Mouse (Mus musculus) kidney, adult 18-20 months (tissue): Measurements from ENCODE around the gene Otud7a.

ENCODE experiments used
- DNase-seq: peaks from one replicate; pipeline ENCODE4 v3.0.0; 2021

Gene Otud7a

DNA sequence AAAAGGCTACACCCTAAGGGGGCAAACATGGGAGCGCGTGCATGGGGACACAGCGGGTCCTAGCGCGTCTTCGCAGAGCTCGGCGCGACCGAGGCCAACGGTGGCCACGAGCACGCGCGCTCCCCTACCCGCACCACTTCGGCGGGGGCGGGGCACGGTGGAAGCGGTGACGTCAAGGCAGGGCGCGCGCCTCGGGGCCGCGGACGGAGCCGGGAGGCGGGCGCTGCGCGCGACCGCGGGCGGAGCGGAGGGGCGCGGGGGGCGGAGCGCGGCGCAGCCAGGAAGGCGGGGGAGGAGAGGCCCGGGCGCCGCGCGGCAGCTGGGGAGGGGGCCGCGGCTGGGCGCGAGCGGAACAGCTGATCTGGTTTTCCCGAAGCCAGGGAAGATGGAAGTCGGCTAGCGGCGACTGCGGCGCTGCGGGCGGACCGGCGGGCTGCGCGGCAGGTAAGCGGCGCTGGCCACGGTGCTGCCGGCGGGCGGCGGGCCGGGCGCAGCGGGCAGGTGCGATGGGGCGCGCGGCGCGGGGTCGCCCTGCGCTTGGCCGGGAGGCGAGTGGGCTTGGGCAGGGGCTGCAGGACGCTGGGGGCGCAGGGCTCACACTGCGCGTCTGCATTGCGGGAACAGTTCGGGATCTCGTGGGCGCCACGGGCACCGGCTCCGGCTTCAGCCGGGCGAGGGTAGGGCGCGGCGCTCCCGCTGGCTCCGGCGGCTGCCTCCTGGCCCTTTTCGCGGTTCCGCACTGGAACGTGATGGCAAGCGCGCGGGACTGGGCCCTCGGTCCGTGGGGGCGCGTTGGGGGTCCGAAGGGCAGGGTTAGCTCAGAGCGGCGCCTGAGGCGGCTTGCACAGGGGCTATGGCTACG is at the start of gene Otud7a:
Otud7a (plus strand) TSS at position 268 of the 862 bp plus-strand sequence.
- peak; percentile 24 for DNase-seq

DNA sequence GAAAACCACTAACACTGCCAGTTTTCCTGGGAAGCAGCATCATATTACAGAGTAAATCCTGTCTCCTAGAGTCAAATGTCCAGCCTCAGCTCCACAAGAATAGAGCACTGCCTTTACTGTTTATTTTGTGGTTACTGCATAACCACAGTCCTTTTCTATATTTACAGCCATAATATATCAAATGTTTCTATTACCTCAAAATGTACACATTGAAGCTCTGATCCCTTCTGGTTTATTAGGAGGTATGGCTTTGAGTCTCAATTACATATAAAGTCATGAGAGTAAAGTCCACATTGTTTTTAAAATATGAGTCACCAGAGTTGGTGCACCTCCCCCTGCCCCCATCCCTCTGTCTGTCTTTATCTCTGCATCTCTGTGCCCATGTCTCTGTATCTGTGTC is 38.6 kb upstream of the Otud7a start:
- DNase-seq, result no peak

- no peak for DNase-seq
Observed at GRCm38 (mm10) chr7:63445346-63445700, 772 bp downstream of the Otud7a start.

GRCm38 (mm10) chr7:63446951-63447350 is 2.4 kb downstream of the Otud7a start:
- no peak for DNase-seq

DNA sequence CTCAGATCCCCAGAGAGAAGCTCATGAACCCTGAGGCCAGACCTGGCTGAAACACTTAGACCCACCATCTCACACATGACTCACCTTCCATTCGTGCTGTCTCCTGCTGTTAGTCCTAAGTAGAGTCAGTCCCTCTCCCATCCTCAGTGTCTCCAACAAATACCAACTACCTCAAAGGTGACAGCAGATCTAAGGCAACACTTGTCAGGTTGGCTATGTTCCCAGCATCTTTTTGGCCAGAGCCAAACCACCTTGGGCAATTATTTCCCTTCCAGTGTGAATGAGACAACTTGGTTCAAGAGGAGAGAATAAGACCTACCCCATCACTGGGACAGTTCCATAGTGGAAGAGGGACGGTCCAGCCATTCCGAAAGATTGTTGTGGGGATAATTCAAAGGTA is 10.7 kb downstream of the Otud7a start:
- no peak for DNase-seq

DNA sequence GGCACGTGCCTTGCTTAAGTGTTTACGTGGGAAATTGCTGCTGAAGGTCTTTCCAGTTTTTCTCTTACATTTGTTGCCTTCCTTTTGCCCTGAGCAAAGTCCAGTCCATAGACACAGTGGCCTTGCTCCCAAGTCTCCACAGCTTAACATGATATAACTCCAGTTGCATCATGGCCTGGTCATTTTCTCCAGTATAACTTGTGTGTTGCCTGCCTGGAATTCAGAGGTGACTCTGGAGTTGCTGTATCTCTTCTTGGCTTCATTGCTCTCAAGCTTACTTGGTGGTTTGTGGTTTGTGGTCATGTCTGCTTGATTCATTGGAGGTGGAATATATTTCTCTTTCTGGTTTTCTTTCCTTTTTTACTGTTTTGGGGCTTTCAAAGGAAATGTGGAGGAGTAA is 17.7 kb downstream of the Otud7a start:
- DNase-seq, result no peak

GRCm38 (mm10) chr7:63462684-63463083 is 18.1 kb downstream of the Otud7a start:
- DNase-seq, result no peak

- DNase-seq, result no peak
Observed at GRCm38 (mm10) chr7:63466729-63467128, 22.2 kb downstream of the Otud7a start.

GRCm38 (mm10) chr7:63468258-63468657 is 23.7 kb downstream of the Otud7a start:
- DNase-seq, result no peak

DNA sequence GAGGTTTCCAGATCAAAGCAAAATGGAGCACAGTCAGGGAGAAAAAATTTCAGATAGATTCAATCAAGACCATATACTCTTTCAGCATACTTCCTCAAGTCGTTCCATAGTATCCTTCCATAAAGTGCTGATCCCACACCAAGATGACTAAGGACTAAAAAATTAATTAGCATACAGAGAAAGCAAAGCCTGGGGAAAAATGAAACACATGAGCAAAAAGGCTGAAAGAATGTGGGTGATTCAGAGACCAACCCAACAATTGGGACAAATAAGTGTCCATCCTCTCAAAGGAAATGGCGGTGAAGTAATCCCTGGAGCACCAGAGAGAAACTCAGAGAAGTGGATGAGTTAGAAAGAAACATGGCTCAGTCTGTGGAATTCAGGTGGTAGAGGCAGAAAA is 38.5 kb downstream of the Otud7a start:
- no peak for DNase-seq

DNA sequence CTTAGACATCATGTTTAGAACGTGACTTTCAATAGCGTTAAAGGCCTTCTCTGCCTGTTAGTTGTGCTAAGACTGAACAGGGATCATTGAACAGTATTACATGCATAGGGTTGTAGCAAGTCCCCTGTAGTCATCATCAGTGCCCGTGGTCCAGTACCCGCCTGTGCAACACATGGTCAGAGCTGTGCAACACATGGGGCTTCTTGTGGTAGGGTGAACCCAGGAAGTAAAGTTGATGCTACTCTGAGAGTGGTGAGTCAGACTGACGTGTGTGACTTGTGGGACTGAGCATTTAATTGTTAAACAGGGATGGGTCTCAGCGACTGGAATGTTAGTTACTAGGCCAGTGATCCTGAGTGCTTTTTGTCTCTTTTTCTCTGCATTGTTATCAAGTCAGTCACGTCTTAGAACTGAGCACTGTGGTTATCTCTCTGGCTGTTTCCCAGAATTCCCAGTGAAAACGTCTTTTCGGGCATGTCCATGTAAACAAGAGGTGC is 52.5 kb downstream of the Otud7a start:
- no peak for DNase-seq

DNA sequence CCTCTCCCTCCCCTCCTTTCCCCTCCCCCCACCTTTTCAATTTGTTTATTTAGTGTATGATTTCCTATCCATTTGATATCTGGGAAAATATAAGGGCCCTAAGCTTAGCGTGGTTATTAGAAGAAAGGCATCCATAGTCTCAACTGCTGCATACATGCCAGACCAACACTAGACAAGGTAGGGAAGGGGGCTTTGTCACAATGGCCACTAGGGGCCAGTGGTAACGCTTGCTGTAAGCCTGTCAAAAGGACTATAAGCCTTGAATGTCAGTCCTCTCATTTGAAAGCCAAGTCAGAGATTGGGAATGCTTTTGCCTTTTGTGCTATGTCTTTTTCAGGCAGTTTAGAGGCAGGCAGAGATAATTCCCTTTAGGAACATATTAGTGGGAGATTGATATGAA is 59.7 kb downstream of the Otud7a start:
- DNase-seq, result no peak

GRCm38 (mm10) chr7:63508079-63508478 is 63.5 kb downstream of the Otud7a start:
- DNase-seq, result no peak

GRCm38 (mm10) chr7:63509825-63510224 is 65.3 kb downstream of the Otud7a start:
- DNase-seq, result no peak

DNA sequence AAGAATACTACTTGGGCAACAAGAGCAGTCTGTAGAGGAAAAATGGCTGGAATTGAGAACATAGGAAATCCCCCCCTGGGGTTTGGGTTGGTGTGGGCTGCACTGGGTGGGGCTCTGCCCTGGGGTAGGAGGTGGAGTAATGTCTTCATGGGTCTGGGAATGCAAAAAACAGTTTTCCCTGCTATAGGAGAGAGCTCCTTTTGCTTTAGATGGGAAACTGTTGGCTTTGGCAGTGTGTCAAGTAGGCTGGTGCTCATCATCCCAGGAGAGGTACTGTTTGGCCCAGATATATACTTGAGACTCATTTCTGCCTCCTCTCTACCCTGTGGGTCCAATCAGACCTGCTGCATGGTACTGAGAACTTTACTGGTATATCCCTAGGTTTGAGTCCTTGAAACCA is 66.9 kb downstream of the Otud7a start:
- DNase-seq, result no peak

DNA sequence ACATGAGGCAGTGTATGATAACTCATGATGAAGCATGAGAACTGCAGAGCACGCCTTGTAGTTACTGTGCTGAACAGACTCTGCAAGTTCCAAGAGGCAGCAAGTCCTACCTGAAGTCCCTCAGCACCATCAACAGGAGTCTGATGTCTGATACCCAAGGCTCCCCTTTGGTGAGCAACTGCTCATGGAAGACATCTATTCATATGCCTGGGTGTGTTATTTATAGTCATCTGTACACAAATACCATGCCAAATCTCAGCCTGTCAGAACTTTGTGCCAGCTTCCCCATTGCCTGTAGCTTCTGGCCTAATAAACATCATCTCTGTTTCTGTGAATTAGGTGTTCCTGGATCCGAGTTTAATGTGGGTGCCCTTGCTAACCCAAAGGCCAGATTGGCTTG is 68.0 kb downstream of the Otud7a start:
- no peak for DNase-seq

GRCm38 (mm10) chr7:63516141-63516895 is 71.8 kb downstream of the Otud7a start:
- DNase-seq, result no peak

- no peak for DNase-seq
Observed at GRCm38 (mm10) chr7:63520299-63520698, 75.7 kb downstream of the Otud7a start.

DNA sequence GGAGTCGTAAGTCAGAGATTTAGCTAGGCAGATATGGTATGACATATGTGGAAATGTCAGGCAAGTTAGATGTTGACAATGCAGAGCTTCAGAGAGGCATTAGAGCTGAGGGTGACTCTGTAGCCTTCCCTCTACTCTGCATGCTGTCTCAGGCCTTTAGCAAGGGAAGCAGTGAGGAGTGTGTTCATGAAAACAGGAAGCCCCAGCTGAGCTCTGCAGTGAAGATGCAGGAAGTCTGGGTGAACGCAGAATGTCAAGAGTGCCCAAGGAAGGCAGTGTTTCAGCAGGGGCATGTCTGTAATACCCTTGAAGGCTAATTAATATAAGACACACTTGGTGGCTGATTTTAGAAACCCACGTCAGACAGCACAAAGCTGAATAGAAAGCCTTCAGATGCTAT is 77.9 kb downstream of the Otud7a start:
- DNase-seq, result no peak

DNA sequence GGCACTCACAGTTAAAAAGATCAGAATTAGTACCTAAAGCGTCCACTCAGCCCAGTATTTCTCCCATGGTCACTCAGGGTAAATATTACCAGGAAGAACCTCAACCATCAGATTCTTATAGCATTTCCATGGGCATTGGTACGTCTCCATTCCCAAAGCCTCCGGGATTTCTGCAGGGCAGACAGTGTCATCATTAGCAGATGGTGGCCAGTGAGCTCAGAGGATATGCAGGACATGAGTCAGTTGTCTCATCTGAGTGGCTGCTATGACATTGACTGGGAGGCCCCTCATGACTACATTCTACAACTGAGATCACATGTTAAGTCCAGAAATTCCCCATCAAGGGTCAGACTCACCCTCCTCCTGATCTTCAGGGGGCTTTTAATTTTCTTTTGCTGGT is 78.5 kb downstream of the Otud7a start:
- DNase-seq, result no peak

GRCm38 (mm10) chr7:63540293-63540692 is 95.7 kb downstream of the Otud7a start:
- DNase-seq, result no peak

DNA sequence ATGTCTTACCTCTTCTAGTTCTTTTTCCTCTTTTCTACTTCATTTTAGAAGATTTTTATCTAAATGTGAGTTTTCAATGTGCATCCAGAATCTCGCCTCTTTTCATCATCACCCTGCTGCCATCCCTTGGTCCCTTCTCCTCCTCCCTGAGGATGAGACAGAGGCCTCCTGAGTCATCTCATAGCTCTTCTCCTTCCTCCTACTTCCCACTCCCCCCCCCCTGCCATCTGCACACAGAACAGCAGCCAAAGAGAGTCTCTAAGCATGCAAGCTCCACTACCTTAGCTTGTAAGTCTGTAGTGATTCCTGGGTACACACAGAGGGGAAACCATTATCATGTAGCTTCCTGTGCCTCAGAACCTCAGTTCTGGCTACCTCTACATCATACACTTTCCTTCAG is 109.9 kb downstream of the Otud7a start:
- DNase-seq, result no peak

DNA sequence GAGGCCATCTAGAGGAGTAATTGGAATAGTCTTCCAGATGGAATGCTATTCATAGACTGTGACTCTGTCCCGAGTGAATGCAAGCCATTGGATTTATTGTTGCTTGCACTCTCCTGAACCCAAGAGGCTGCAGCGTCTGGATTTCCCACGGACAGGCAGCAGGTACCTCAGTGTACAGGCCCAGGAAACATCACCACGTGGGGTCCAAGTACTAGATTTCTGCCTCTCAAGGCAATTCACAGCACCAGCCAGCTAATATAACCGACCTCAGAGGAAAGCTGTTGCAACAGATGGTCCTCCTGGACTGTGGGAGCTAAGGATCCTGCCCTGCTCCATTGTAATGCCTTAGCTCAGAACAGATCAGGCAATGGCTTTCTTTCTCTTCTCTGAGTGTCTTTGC is 111.8 kb downstream of the Otud7a start:
- DNase-seq, result no peak

DNA sequence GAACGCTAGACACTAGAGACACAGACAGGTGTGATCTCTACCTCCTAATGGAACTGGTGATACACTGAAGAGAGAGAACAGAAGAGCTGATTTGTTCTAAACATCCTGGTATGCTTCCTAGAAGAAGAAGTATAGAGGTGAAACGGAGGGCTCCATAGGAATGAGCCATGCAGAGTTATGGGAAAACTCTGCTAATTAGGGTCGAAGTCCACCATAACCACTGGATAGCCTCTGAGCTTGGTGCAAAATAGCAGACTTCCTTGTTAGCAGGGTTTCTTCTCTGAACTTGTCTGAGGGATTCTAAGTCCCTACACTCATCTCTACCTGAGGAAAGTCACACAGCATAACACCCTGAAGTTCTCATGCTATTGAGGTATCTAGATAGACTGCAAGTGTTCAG is 114.4 kb downstream of the Otud7a start:
- DNase-seq, result no peak
